Mouse (Mus musculus) kidney, embryonic 15.5 days (tissue): ENCODE measurements at regions not wholly inside any gene's neighbourhood (a gene's known extent, or its start where the extent isn't known, plus 50 kb on each side); places are given as distances from the start of the nearest gene placed in this dataset.

Experiments used
- ATAC-seq: fragments of 200-750 bp; cut with Nextera tagmentation; replicated peaks from 2 replicates; pipeline ENCODE4 v1.8.0; 2017; ENCODE audit warnings: moderate TSS enrichment; ENCODE audit not compliant: low FRiP score
- H3K27ac ChIP-seq: fragments of 300-500 bp; sonication (generic); 2 replicates; pipeline ENCODE4 v1.5.1; 2015; ENCODE audit warnings: mild to moderate bottlenecking, inconsistent platforms
- H3K27me3 ChIP-seq: fragments of 300-500 bp; sonication (generic); 2 replicates; pipeline ENCODE4 v1.6.1; 2015; ENCODE audit warnings: inconsistent platforms
- H3K36me3 ChIP-seq: fragments of 300-500 bp; sonication (generic); 2 replicates; pipeline ENCODE4 v1.6.1; 2015; ENCODE audit warnings: inconsistent platforms
- H3K4me1 ChIP-seq: fragments of 300-500 bp; sonication (generic); 2 replicates; pipeline ENCODE4 v1.6.1; 2015; ENCODE audit warnings: inconsistent platforms
- H3K4me2 ChIP-seq: fragments of 300-500 bp; sonication (generic); 2 replicates; pipeline ENCODE4 v1.6.1; 2015; ENCODE audit warnings: moderate library complexity, mild to moderate bottlenecking, inconsistent platforms
- H3K4me3 ChIP-seq: fragments of 300-500 bp; sonication (generic); replicated peaks from 2 replicates; pipeline ENCODE4 v1.5.1; 2015; ENCODE audit warnings: mild to moderate bottlenecking, inconsistent platforms
- H3K9ac ChIP-seq: fragments of 300-500 bp; sonication (generic); 2 replicates; pipeline ENCODE4 v1.6.1; 2015; ENCODE audit warnings: mild to moderate bottlenecking, inconsistent platforms
- H3K9me3 ChIP-seq: fragments of 300-500 bp; sonication (generic); replicated peaks from 2 replicates; pipeline ENCODE4 v1.6.1; 2016; ENCODE audit warnings: inconsistent platforms
- WGBS: fragments of 180-500 bp; shearing (Covaris S2); methylation state at CpG from one replicate; pipeline ENCODE4 v1.1.7; 2015; ENCODE audit warnings: mixed read lengths; 5-methylcytosine and 5-hydroxymethylcytosine counted together

DNA sequence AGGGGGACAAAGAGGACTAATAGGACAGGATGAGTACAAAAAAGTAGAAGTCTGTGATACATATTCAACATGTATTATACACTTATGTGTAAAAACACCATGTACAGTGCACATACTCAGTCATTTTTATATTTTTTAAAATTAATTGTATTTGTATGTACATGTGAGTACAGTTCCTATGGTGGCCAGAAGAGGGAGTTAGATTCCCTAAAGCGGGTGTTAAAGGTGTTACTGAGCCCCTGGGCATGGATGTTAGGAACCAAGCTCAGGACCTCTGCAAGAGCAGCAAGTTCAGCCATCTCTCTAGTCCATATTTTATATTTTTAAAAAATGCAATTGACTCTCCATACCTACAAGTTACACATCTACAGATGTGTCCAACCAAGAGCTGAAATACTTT, 101.9 kb upstream of the Arntl start:
- Histone ChIP-seq H3K4me3 (no peak overlapping the region), H3K27ac (no peak overlapping the region), H3K9me3 (no peaks in the 10 kb centered on the region), H3K4me2 (no peak overlapping the region), H3K4me1 (peaks cover 8% of the 10 kb centered on the region), H3K36me3 (no peaks in the 10 kb centered on the region), H3K9ac (no peak overlapping the region), H3K27me3 (no peaks in the 10 kb centered on the region)
- ATAC-seq: no peak
- whole genome bisulfite sequencing: 55% methylated on average over 1 of the region's 1 CpGs

DNA sequence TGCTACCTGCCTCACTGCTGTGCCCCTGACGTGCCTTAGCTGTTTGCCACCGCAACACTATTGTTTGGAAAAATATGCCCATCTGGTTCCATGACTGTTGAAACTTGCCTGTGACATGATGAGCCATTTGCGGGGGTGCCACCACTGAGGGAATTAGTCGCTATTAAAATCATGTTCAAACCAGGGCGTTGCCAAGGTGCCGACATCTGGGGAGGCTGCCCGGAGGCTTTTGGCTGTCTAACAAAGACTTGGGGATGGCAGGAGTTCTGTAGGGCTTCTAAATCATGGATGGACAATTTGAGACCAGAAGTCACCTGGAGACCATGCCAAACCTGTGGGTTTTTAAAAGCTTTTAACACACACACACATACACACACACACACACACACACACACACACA, 100.5 kb upstream of the Arntl start:
- no peaks in the 10 kb centered on the region for H3K9me3 ChIP-seq
- ATAC-seq: no peak
- no peak overlapping the region for H3K9ac ChIP-seq
- H3K4me1 ChIP-seq: peaks cover 8% of the 10 kb centered on the region
- H3K4me2 ChIP-seq: no peak overlapping the region
- H3K27ac ChIP-seq: no peak overlapping the region
- H3K4me3 ChIP-seq: no peak overlapping the region
- no peaks in the 10 kb centered on the region for H3K27me3 ChIP-seq
- WGBS: 88% methylated on average over 7 of the region's 7 CpGs
- no peaks in the 10 kb centered on the region for H3K36me3 ChIP-seq

DNA sequence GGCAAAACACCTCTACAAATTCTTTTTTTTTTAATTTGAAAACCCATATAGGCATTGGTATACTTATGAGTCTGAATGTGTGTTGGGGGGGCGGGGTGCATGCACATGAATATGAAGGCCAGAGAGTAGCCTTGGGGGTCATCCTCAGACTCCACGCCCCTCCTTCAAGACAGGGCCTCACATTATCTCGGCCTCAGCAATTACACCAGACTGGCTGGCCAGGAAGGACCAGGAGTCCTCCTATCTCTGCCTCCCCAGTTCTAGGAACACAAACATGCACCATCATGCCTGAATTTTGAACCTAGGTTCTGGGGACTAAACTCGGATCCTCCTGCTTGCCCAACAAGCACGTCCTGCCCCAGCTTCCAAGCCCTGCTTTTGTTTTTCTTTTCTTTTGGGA, 99.3 kb upstream of the Arntl start:
- Histone ChIP-seq H3K27me3 (no peaks in the 10 kb centered on the region), H3K9ac (no peak overlapping the region), H3K27ac (no peak overlapping the region), H3K4me3 (no peak overlapping the region), H3K4me1 (peaks cover 14% of the 10 kb centered on the region), H3K9me3 (no peaks in the 10 kb centered on the region), H3K36me3 (no peaks in the 10 kb centered on the region), H3K4me2 (no peak overlapping the region)
- 75% methylated on average over 5 of the region's 5 CpGs for WGBS
- ATAC-seq: no peak

DNA sequence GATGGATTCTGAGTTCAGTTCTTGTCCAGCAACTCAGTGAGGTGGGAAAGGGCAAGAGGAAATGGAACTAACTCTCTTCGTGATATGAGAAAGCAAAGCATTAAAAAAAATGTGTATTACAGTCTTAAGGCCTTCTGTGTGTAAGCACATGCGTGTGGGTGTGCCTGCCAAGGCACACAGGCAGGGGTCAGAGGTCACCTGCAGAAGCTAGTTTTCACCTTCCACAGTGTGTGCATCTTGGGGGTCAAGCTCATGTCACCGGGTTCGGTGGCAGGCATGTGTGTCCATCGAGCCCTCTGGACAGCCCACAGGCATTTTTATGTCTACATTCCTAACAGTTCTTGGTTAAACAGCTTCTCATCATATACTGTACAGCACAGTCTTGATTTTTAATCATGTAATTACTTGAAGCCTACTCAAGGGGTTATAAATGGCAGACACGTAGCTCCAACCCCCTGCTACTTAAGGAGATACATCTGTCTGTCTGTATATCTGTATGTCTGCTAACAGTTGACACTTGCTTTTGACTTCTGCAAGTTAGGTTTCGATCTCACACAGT, 98.7 kb upstream of the Arntl start:
- Histone ChIP-seq H3K9me3 (no peaks in the 10 kb centered on the region), H3K36me3 (no peaks in the 10 kb centered on the region), H3K27me3 (no peaks in the 10 kb centered on the region), H3K4me3 (no peak overlapping the region), H3K27ac (no peak overlapping the region), H3K4me1 (peaks cover 14% of the 10 kb centered on the region), H3K9ac (no peak overlapping the region), H3K4me2 (no peak overlapping the region)
- no peak for ATAC-seq
- 53% methylated on average over 7 of the region's 7 CpGs for WGBS

DNA sequence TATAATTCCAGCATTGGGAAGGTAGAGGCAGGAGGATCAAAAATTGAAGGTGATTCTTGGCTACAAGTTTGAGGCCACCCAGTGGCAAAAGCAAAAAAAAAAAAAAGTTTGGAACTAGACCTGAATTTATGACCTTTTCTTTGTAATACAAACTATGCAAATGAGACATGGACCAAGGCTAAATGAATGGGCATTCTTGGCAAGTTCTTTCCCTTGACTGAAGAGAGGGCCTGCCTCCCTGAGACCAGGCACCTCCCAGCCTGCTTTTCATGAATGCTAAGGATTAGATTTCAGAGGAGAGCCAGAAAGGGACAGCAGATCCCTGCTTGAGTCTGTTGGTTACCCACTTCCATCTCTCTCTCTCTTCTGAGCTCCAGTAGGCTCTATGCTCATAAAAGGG, 97.8 kb upstream of the Arntl start:
- no peak for ATAC-seq
- Histone ChIP-seq H3K36me3 (no peaks in the 10 kb centered on the region), H3K27ac (no peak overlapping the region), H3K4me2 (no peak overlapping the region), H3K4me1 (peaks cover 14% of the 10 kb centered on the region), H3K27me3 (no peaks in the 10 kb centered on the region), H3K9me3 (no peaks in the 10 kb centered on the region), H3K9ac (no peak overlapping the region), H3K4me3 (no peak overlapping the region)

DNA sequence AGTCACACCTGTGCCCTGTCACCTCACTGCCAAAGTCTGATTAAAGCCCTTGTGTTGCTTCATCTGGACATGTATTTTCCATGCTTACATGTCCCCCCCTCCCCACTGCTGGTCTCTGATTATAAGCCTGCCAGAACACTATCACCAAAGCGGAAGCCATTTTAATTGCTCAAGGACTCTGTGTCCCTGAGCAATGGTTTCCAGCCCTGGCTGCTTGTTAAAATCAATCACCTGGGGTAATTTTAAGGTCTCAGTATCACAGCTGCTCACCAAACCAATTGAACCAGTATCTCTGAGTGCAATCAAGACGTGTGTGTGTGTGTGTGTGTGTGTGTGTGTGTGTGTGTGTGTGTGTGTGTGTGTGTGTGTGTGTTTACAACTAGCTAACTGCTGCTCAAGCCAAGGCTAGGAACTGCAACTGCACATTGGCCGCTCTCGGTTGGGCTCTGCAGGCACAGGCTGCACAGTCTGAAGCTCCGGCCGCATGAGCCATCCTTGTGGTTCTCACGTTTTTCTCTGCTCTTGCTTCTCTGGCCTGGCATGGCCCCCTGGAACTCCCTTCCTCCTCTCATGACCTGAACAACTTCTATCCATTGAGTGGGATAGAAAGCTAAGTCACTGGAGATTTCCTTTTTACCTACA, 96.3 kb upstream of the Arntl start:
- WGBS: 78% methylated on average over 7 of the region's 7 CpGs
- H3K4me1 ChIP-seq: peaks cover 14% of the 10 kb centered on the region

DNA sequence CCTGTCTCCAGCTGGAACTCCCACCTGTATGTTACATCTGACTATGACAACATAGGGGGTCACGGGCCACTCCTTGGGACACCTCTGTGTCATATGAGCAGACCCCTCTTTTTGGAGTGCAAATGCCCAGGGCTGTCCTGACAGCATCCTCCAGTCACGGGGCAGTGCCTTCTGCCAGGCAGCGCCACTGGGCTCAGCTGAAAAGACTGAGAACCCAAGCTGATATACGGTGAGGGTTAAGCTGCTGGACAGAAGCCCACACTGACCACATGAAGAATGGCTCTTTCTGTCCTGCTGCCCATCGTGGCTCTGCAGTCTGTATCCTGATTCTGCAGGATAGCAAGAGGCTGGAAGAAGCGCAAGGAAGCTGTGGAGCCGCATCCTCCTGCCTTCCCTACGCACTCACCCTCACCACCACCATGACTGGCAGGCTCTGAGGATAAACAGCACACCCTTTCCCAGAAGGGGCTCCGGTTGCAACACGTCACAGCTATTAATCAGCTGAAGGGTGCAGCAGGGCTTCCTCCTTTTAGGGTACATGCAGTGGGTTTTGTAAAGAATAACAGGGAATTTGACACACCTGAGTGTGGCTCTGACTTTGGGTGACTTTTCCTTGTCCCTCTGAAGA, 93.9 kb upstream of the Arntl start:
- ATAC-seq: no peak
- Histone ChIP-seq H3K4me1 (peaks cover 10% of the 10 kb centered on the region), H3K36me3 (no peaks in the 10 kb centered on the region), H3K4me2 (no peak overlapping the region), H3K9me3 (no peaks in the 10 kb centered on the region), H3K9ac (no peak overlapping the region), H3K27ac (no peak overlapping the region), H3K4me3 (no peak overlapping the region), H3K27me3 (no peaks in the 10 kb centered on the region)
- 44% methylated on average over 10 of the region's 10 CpGs for WGBS

More for the DNA sequence above, 96.3 kb upstream of the Arntl start:
- Histone ChIP-seq H3K9me3 (no peaks in the 10 kb centered on the region), H3K9ac (no peak overlapping the region), H3K4me2 (no peak overlapping the region), H3K27ac (no peak overlapping the region), H3K4me3 (no peak overlapping the region), H3K27me3 (no peaks in the 10 kb centered on the region), H3K36me3 (no peaks in the 10 kb centered on the region)
- ATAC-seq: no peak

DNA sequence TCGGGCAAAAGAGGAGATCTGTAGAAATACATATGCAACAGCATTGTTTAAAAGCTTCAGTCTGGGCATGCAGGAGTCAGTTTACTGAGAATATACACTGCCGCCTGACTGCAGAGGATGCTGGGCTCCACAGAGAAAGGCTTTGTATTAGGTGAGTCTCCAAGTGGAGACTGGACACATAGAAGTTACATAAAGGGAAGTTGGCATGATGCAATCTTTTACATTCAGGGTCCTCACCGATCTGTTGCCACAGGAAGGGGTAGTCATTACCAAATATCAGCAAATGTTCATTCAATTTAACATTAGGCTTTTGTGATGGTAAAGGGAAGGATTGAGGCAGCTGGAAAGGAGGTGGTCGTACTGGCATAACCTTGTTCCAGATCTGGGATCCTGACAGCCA, 89.7 kb upstream of the Arntl start:
- no peak for ATAC-seq
- Histone ChIP-seq H3K27ac (no peak overlapping the region), H3K36me3 (no peaks in the 10 kb centered on the region), H3K4me1 (peaks cover 10% of the 10 kb centered on the region; the same call in 1 of the 2 replicates), H3K9me3 (no peaks in the 10 kb centered on the region), H3K9ac (no peak overlapping the region), H3K4me2 (no peak overlapping the region), H3K4me3 (no peak overlapping the region), H3K27me3 (no peaks in the 10 kb centered on the region)
- 84% methylated on average over 4 of the region's 4 CpGs for WGBS

DNA sequence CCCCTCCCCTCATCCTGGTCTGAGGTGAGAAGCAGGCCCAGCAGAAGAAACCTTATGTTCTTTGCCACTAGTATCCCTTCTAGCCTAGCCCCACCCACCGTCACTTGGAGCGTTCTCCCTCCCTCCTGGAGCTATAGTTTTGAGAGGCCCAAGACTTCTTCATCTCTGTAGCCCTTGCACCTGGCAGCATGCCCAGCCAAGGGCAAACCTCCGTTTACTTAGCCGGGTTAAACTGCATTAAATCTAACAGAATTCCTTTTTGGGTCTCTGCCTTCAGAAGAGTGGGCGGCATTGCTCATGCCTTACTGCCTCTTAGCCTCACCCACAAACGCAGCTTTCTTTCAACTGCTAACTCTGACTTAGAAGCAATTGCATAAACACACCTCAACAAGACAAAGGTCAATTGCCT, 85.3 kb upstream of the Arntl start:
- H3K9ac ChIP-seq: no peak overlapping the region
- no peaks in the 10 kb centered on the region; the same call in 1 of the 2 replicates for H3K9me3 ChIP-seq
- H3K27me3 ChIP-seq: no peaks in the 10 kb centered on the region
- peak overlapping the region; percentile 42 for H3K27ac ChIP-seq
- H3K4me3 ChIP-seq: no peak overlapping the region
- H3K36me3 ChIP-seq: no peaks in the 10 kb centered on the region
- WGBS: 27% methylated on average over 6 of the region's 6 CpGs
- peaks cover 6% of the 10 kb centered on the region; the same call in 1 of the 2 replicates for H3K4me1 ChIP-seq
- ATAC-seq: no peak; the same call in 1 of the 2 replicates
- no peak overlapping the region for H3K4me2 ChIP-seq

DNA sequence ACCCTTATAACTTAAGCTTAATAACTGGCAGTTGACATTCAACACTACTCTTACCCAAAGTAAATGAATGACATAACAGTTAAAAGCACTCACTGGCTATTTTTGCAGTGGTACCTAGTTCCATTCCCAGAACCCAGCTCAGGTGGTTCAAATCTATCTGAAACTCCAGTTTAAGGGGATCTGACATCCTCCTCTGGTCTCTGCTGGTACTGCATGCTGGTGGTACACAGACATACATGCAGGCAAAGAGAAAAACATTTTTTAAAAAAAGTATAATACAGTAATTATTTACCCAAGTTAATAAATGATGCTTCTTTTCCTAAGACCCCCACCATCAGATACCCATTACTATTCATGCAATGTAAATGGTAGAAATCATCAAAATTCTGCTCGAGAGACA, 81.3 kb upstream of the Arntl start:
- ATAC-seq: no peak
- Histone ChIP-seq H3K9ac (no peak overlapping the region), H3K27me3 (no peaks in the 10 kb centered on the region), H3K4me2 (no peak overlapping the region), H3K4me3 (no peak overlapping the region), H3K9me3 (no peaks in the 10 kb centered on the region; the same call in 1 of the 2 replicates), H3K4me1 (peaks cover 6% of the 10 kb centered on the region; the same call in 1 of the 2 replicates), H3K36me3 (no peaks in the 10 kb centered on the region), H3K27ac (no peak overlapping the region)
- 78% methylated on average over 1 of the region's 1 CpGs for WGBS

DNA sequence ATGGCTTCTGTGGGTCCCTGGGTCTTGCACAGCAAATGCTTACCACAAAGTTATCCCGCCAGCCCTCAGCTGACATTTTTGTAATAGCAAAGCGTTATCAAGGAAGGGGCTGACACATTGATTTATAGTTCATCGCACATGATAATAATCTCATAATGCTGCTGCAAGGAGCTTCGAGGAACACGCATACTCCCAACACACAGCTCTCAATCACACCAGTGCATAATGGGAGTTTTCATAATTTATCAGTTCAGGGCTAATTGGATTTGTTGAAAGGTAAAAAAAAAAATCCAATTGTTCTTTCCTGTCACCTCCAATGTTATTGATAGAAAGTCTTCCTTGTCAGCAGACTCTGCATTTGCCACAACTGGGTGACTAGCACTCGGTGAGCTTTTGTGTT, 76.7 kb upstream of the Arntl start:
- Histone ChIP-seq H3K4me2 (no peak overlapping the region), H3K9me3 (no peaks in the 10 kb centered on the region), H3K36me3 (no peaks in the 10 kb centered on the region), H3K4me3 (no peak overlapping the region), H3K4me1 (peaks cover 10% of the 10 kb centered on the region; the same call in 1 of the 2 replicates), H3K27me3 (no peaks in the 10 kb centered on the region), H3K9ac (no peak overlapping the region), H3K27ac (no peak overlapping the region)
- WGBS: 65% methylated on average over 6 of the region's 6 CpGs
- ATAC-seq: no peak

DNA sequence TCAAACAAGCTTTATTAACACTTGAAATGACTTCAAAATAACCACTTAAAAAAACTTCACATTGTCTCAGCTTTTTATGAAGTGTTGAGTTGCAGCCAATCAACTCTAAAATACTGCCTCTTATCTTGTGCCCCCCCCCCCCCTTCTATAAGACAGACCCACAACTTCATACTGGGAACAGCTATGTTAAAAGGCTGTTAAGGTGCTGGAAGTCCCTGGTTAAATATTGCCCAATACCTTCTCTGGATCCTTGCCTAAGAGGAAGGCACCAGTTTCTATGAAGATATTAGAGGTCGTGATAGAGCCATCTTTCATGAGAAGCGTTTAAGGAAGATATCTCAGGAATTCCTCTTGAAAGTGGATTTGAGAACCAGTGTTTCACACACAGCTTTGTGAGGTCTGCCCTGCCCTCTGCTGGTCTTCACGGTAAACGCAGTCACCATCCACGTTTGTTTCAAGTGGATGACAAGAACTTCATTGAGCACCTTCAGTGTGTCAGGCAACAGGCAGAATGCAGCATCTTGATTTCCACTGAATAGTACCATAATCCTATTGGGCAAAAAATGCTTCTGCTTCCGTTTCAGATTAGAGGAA, 75.2 kb upstream of the Arntl start:
- H3K4me2 ChIP-seq: no peak overlapping the region
- ATAC-seq: no peak
- H3K9ac ChIP-seq: no peak overlapping the region
- no peaks in the 10 kb centered on the region for H3K9me3 ChIP-seq
- 3% methylated on average over 6 of the region's 6 CpGs for WGBS
- no peaks in the 10 kb centered on the region for H3K27me3 ChIP-seq
- H3K4me3 ChIP-seq: no peak overlapping the region
- H3K36me3 ChIP-seq: no peaks in the 10 kb centered on the region
- no peak overlapping the region for H3K27ac ChIP-seq
- peaks cover 10% of the 10 kb centered on the region; the same call in 1 of the 2 replicates for H3K4me1 ChIP-seq
